Mouse (Mus musculus) ES-E14 (cell line): ENCODE measurements at regions not wholly inside any gene's neighbourhood (a gene's known extent, or its start where the extent isn't known, plus 50 kb on each side); places are given as distances from the start of the nearest gene placed in this dataset.

ENCODE experiments used
- CHD2 ChIP-seq: IDR thresholded peaks from 2 replicates; pipeline ENCODE4 v1.6.1; 2014; ENCODE audit warnings: mild to moderate bottlenecking, low read depth, low read length, inconsistent platforms
- HCFC1 ChIP-seq: IDR thresholded peaks from 2 replicates; pipeline ENCODE4 v1.6.1; 2012; ENCODE audit warnings: low read length, inconsistent platforms, borderline replicate concordance; ENCODE audit not compliant: insufficient read depth
- MAFK ChIP-seq: IDR thresholded peaks from 2 replicates; pipeline ENCODE4 v1.6.1; 2014; ENCODE audit warnings: mild to moderate bottlenecking, low read depth, low read length, inconsistent platforms; ENCODE audit not compliant: insufficient read depth
- ZC3H11A ChIP-seq: IDR thresholded peaks from 2 replicates; pipeline ENCODE4 v1.6.1; 2012; ENCODE audit warnings: low read depth, mild to moderate bottlenecking, inconsistent platforms, low read length, borderline replicate concordance
- ZNF384 ChIP-seq: IDR thresholded peaks from 2 replicates; pipeline ENCODE4 v1.6.1; 2012; ENCODE audit warnings: low read depth, low read length, inconsistent platforms

- TF ChIP-seq HCFC1, result no peak
- no peak for TF ChIP-seq MAFK
- TF ChIP-seq ZC3H11A, result no peak
- TF ChIP-seq CHD2, result no peak
- TF ChIP-seq ZNF384, result no peak
These were observed 63.0 kb upstream of the B430305J03Rik start for GRCm38 (mm10) chr3:61428713-61429112.
